Mouse (Mus musculus): ENCODE data around the gene Tnrc6a.

- TF ChIP-seq CTCF (IDR thresholded peaks at IDR 0.05; ENCODE audit: control insufficient read depth, insufficient read depth, insufficient read length) (no peak), USF1 (IDR thresholded peaks at IDR 0.05; ENCODE audit: low read depth) (no peak)
Measured at GRCm38 (mm10) chr7:123124735-123125181, 1.1 kb downstream of the Tnrc6a start.

Measured in C2C12 (cell line).